Mouse (Mus musculus): Measurements from ENCODE around the gene Lexm.

DNA sequence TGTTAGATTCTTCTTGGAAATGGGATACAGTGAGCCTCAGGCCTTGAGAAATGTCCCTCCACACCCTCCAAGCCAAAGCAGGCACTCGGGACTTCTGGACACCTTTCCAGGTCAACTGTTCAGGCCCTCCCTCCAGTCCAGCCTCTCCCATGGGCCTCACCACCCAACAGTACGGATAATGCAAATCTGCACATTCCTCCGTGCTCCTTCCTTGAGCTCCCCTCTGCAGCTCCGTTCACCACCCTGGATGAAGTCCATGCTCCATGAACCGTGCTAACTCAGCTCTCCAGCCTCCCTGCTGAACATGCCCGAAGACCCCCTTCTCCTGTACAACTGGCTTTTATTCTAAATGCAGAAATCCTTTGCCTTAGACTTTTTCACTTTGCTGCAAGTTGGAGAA lies 47.7 kb upstream of the Lexm start:
- no peak for TF ChIP-seq CTCF (IDR thresholded peaks at IDR 0.05)
- TF ChIP-seq EP300 (IDR thresholded peaks at IDR 0.05) = no peak

Data from lung, postnatal 0 days (tissue).